Mouse (Mus musculus): ENCODE measurements around the gene Olfr157. TPM values are rescaled to one million over a fixed set of nuclear protein-coding genes. Genes with fewer than 3 reads are reported as not detected.
"Not testable (repeated sequence)": the region's sequence is repeated elsewhere in the genome, so short reads cannot be mapped to it uniquely, and the experiment has no call there.

Gene Olfr157
- polyA plus RNA-seq, 1 experiment from 2014 or later, result not detected

- Histone ChIP-seq H3K9ac (ENCODE audit: low read depth, low read length) (no peak overlapping the region), H3K4me1 (replicated peaks; ENCODE audit: control insufficient read depth, insufficient read depth, low read length) (no peaks in the 10 kb centered on the region), H3K9me3 (ENCODE audit: control insufficient read depth, low read length) (no peaks in the 10 kb centered on the region), H3K36me3 (ENCODE audit: control insufficient read depth, insufficient read depth, low read length) (no peaks in the 10 kb centered on the region), H3K27ac (ENCODE audit: low read depth, low read length) (no peak overlapping the region), H3K4me3 (ENCODE audit: low read depth, low read length) (no peak overlapping the region), H3K27me3 (replicated peaks; ENCODE audit: control insufficient read depth, insufficient read depth, low read length) (no peaks in the 10 kb centered on the region), H3K4me2 (no peak overlapping the region)
- ATAC-seq (replicated peaks; ENCODE audit: low FRiP score) (no peak), DNase-seq (ENCODE audit: low spot score) (peak; percentile 22)
- 67% methylated on average over 5 of the region's 5 CpGs for WGBS
Observed at GRCm38 (mm10) chr4:43832031-43832430, 8.0 kb downstream of the Olfr157 start.

GRCm38 (mm10) chr4:43828806-43829205, 11.2 kb downstream of the Olfr157 start:
- no peak for DNase-seq (ENCODE audit: low spot score)
- Histone ChIP-seq H3K27me3 (replicated peaks; ENCODE audit: control insufficient read depth, insufficient read depth, low read length) (no peaks in the 10 kb centered on the region), H3K36me3 (ENCODE audit: control insufficient read depth, insufficient read depth, low read length) (no peaks in the 10 kb centered on the region), H3K4me2 (no peak overlapping the region), H3K9ac (ENCODE audit: low read depth, low read length) (no peak overlapping the region), H3K4me3 (ENCODE audit: low read depth, low read length) (no peak overlapping the region), H3K4me1 (replicated peaks; ENCODE audit: control insufficient read depth, insufficient read depth, low read length) (no peaks in the 10 kb centered on the region), H3K27ac (ENCODE audit: low read depth, low read length) (no peak overlapping the region), H3K9me3 (ENCODE audit: control insufficient read depth, low read length) (no peaks in the 10 kb centered on the region)
- no peak for ATAC-seq (replicated peaks; ENCODE audit: low FRiP score)
- 89% methylated on average over 4 of the region's 4 CpGs for WGBS

- 20% methylated on average over 7 of the region's 7 CpGs for WGBS
- no peaks in the 10 kb centered on the region for H3K4me1 ChIP-seq (replicated peaks; ENCODE audit: control insufficient read depth, insufficient read depth, low read length)
- DNase-seq (ENCODE audit: low spot score), result no peak
Observed at GRCm38 (mm10) chr4:43823845-43824337, 16.1 kb downstream of the Olfr157 start, which contains the start of gene Olfr156. Olfr156 (minus strand) TSS chr4:43823895.

GRCm38 (mm10) chr4:43822896-43823550, 17.0 kb downstream of the Olfr157 start:
- no peaks in the 10 kb centered on the region for H3K27me3 ChIP-seq (replicated peaks; ENCODE audit: control insufficient read depth, insufficient read depth, low read length)
- H3K4me2 ChIP-seq, result no peak overlapping the region
- H3K9ac ChIP-seq (ENCODE audit: low read depth, low read length), result no peak overlapping the region
- no peaks in the 10 kb centered on the region for H3K9me3 ChIP-seq (ENCODE audit: control insufficient read depth, low read length)
- no peak overlapping the region for H3K4me3 ChIP-seq (ENCODE audit: low read depth, low read length)
- no peaks in the 10 kb centered on the region for H3K36me3 ChIP-seq (ENCODE audit: control insufficient read depth, insufficient read depth, low read length)
- no peak for ATAC-seq (replicated peaks; ENCODE audit: low FRiP score)
- WGBS, result 63% methylated on average over 13 of the region's 13 CpGs
- H3K4me1 ChIP-seq (replicated peaks; ENCODE audit: control insufficient read depth, insufficient read depth, low read length), result no peaks in the 10 kb centered on the region
- no peak for DNase-seq (ENCODE audit: low spot score)
- no peak overlapping the region for H3K27ac ChIP-seq (ENCODE audit: low read depth, low read length)

More at GRCm38 (mm10) chr4:43823845-43824337, 16.1 kb downstream of the Olfr157 start, which contains the start of gene Olfr156:
- Histone ChIP-seq H3K36me3 (ENCODE audit: control insufficient read depth, insufficient read depth, low read length) (no peaks in the 10 kb centered on the region), H3K4me2 (no peak within 1 kb of the TSS), H3K9ac (ENCODE audit: low read depth, low read length) (no peak within 1 kb of the TSS), H3K27me3 (replicated peaks; ENCODE audit: control insufficient read depth, insufficient read depth, low read length) (no peaks in the 10 kb centered on the region), H3K4me3 (ENCODE audit: low read depth, low read length) (no peak within 1 kb of the TSS), H3K27ac (ENCODE audit: low read depth, low read length) (no peak within 1 kb of the TSS), H3K9me3 (ENCODE audit: control insufficient read depth, low read length) (no peaks in the 10 kb centered on the region)
- ATAC-seq (replicated peaks; ENCODE audit: low FRiP score), result no peak

- WGBS, result 75% methylated on average over 7 of the region's 7 CpGs
Observed at GRCm38 (mm10) chr4:43798936-43799335, 41.1 kb downstream of the Olfr157 start.

GRCm38 (mm10) chr4:43795844-43796243, 44.2 kb downstream of the Olfr157 start:
- not testable (repeated sequence) for H3K36me3 ChIP-seq (ENCODE audit: control insufficient read depth, insufficient read depth, low read length); H3K9ac ChIP-seq (ENCODE audit: low read depth, low read length); H3K4me1 ChIP-seq (replicated peaks; ENCODE audit: control insufficient read depth, insufficient read depth, low read length); H3K9me3 ChIP-seq (ENCODE audit: control insufficient read depth, low read length); H3K27me3 ChIP-seq (replicated peaks; ENCODE audit: control insufficient read depth, insufficient read depth, low read length); DNase-seq (ENCODE audit: low spot score); H3K27ac ChIP-seq (ENCODE audit: low read depth, low read length); H3K4me2 ChIP-seq; H3K4me3 ChIP-seq (ENCODE audit: low read depth, low read length); ATAC-seq (replicated peaks; ENCODE audit: low FRiP score)
- 79% methylated on average over 5 of the region's 5 CpGs for WGBS

More at GRCm38 (mm10) chr4:43798936-43799335, 41.1 kb downstream of the Olfr157 start:
- no peak overlapping the region for H3K4me3 ChIP-seq (ENCODE audit: low read depth, low read length)
- H3K27me3 ChIP-seq (replicated peaks; ENCODE audit: control insufficient read depth, insufficient read depth, low read length), result no peaks in the 10 kb centered on the region
- H3K36me3 ChIP-seq (ENCODE audit: control insufficient read depth, insufficient read depth, low read length), result no peaks in the 10 kb centered on the region
- H3K9ac ChIP-seq (ENCODE audit: low read depth, low read length), result no peak overlapping the region
- H3K4me1 ChIP-seq (replicated peaks; ENCODE audit: control insufficient read depth, insufficient read depth, low read length), result no peaks in the 10 kb centered on the region
- DNase-seq (ENCODE audit: low spot score) (no peak), ATAC-seq (replicated peaks; ENCODE audit: low FRiP score) (no peak)
- H3K9me3 ChIP-seq (ENCODE audit: control insufficient read depth, low read length), result peaks cover 1% of the 10 kb centered on the region; the same call in 1 of the 2 replicates
- no peak overlapping the region for H3K4me2 ChIP-seq
- H3K27ac ChIP-seq (ENCODE audit: low read depth, low read length), result no peak overlapping the region

- Histone ChIP-seq H3K27me3 (replicated peaks; ENCODE audit: control insufficient read depth, insufficient read depth, low read length) (no peaks in the 10 kb centered on the region), H3K9ac (ENCODE audit: low read depth, low read length) (no peak overlapping the region), H3K27ac (ENCODE audit: low read depth, low read length) (no peak overlapping the region), H3K4me3 (ENCODE audit: low read depth, low read length) (no peak overlapping the region), H3K9me3 (ENCODE audit: control insufficient read depth, low read length) (no peaks in the 10 kb centered on the region), H3K4me1 (replicated peaks; ENCODE audit: control insufficient read depth, insufficient read depth, low read length) (no peaks in the 10 kb centered on the region), H3K36me3 (ENCODE audit: control insufficient read depth, insufficient read depth, low read length) (no peaks in the 10 kb centered on the region), H3K4me2 (no peak overlapping the region)
- DNase-seq (ENCODE audit: low spot score) (no peak), ATAC-seq (replicated peaks; ENCODE audit: low FRiP score) (no peak)
- WGBS, result 67% methylated on average over 6 of the region's 6 CpGs
Observed at GRCm38 (mm10) chr4:43795296-43795695, 44.7 kb downstream of the Olfr157 start.
